ENCODE assay signal across 1 mouse cellular context in the genomic region with DNA sequence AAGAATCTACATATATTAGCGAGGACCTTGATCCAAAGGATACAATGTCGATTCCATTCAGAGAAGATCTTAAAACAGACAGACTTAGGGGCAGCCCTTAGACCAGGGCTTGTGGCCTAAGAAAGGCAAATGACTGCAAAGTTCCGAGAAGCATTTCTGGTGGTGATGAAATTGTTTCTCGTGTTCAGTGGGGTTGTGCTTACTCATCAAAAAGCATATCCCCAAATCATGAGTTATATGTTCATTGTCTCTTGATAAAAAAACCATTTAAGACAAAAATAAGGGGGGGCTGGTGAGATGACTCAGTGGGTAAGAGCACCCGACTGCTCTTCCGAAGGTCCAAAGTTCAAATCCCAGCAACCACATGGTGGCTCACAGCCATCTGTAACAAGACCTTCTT.
TF ChIP-seq lines count a peak whose summit lies in the region.

No protein-coding gene starts in this region.

TF ChIP-seq in CH12.LX, 34 proteins besides CTCF, POLR2A, EP300 and RAD21:
- TF ChIP-seq BHLHE40 (IDR thresholded peaks at IDR 0.05; ENCODE audit: low read depth, low read length) (no peak), NELFE (IDR thresholded peaks at IDR 0.05; ENCODE audit: low read depth, low read length) (no peak), TBP (conservative IDR thresholded peaks at IDR 0.05; ENCODE audit: low read depth, low read length) (no peak), ZKSCAN1 (IDR thresholded peaks at IDR 0.05; ENCODE audit: borderline replicate concordance, low read depth, low read length) (no peak), NRF1 (IDR thresholded peaks at IDR 0.05; ENCODE audit: low read depth, low read length) (no peak), MAFK (IDR thresholded peaks at IDR 0.05; ENCODE audit: insufficient replicate concordance, low read length) (peak; percentile 95), MAZ (IDR thresholded peaks at IDR 0.05; ENCODE audit: low read depth, low read length) (no peak)
